Mouse (Mus musculus) ES-E14 (cell line): ENCODE results near the gene Tma7.

Experiments used
- CHD2 ChIP-seq: IDR thresholded peaks from 2 replicates; pipeline ENCODE4 v1.6.1; 2014; ENCODE audit warnings: mild to moderate bottlenecking, low read depth, low read length, inconsistent platforms
- ZC3H11A ChIP-seq: IDR thresholded peaks from 2 replicates; pipeline ENCODE4 v1.6.1; 2012; ENCODE audit warnings: low read depth, mild to moderate bottlenecking, inconsistent platforms, low read length, borderline replicate concordance

DNA sequence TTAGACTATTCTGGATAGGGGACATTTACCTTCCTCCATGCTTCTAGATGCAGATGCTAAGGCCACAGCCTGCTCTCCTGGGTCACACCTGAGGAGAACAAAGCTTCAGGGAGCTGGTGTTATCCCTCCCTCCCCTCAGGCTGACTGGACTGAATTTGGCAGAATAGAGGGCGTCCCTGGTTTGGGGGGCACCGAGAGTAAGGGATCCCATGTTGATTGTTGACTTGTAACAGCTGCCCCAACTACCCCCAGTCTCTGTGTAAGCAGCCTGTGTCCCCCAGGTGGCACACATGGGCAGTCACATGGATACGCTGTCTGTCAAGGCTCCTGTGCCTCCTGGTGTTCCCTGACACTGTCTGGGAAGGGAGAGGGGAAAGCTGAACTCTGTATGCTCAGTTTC is 54.0 kb downstream of the Tma7 start:
- no peak for TF ChIP-seq ZC3H11A
- no peak for TF ChIP-seq CHD2
